Mouse (Mus musculus) gastrocnemius, adult 18-20 months (tissue): ENCODE results near the gene Ogfrl1. TPM values are rescaled to one million over a fixed set of nuclear protein-coding genes. Genes with fewer than 3 reads are reported as not detected.

ENCODE experiments used
- DNase-seq: peaks from one replicate; pipeline ENCODE4 v3.0.0; 2021; ENCODE audit warnings: low spot score
- total RNA-seq, 2 experiments: library from RNA; stranded (reverse); gene quantifications; 2 replicates each; pipeline ENCODE4 v1.2.3; 2021

Ogfrl1 gene
- total RNA-seq, 2 experiments from 2014 or later = 5.7 to 6.1 TPM

DNA sequence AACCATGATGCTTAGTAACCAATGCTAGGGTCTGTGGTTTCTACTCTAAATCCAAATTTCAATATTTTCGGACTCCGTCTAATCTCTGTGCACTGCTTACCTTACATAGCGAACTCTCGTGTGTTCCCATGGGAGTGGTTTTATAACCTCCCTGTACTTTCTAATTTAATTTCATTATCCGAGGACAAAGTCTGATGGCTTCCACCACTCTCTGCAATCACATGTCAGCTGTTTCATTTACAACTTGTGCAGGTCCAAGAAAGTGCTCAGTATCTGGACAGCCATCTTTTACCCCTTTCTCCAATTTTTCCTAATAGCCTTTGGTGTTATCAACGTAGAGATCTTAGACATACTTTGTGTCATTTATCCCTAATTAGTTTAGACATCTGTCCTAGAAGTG is 44.7 kb downstream of the Ogfrl1 start:
- DNase-seq = no peak

DNA sequence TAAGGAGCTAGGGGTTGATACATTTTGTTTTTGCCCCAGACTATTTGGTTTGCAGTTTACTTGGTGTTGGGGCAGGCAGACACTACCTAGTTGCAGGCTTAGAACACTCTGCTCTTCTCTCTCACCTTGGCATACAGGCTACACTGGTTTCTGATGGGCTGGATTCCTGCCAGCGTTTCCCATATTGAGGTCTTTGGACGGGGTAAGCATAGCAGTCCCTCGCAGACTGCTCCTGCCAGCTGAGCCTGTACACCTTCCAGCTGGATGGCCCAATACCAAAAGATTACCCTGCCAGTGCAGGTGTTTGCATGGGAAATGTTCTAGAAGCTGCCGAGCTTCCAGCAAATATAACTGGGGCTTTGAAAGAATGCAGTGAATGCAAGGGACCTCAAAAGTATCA is 45.8 kb downstream of the Ogfrl1 start:
- no peak for DNase-seq

DNA sequence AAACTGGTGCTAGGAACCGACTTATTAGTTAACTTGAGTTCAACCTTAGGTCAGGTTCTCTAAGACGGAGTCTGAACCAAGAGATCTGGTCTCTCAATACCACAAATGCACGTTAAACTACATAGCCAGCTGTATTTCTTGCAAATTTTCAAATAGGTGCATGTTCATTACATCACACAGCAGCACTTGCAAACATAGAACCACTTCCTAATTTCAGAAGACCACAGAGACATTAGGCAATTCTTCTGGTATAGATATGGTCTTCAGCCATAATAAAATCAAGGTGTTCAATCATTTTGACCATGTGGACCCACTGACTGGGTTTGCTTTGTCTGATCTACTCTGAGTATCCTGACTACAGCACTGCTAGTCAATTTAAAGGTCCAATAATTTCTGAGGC is 51.9 kb downstream of the Ogfrl1 start:
- DNase-seq = no peak

DNA sequence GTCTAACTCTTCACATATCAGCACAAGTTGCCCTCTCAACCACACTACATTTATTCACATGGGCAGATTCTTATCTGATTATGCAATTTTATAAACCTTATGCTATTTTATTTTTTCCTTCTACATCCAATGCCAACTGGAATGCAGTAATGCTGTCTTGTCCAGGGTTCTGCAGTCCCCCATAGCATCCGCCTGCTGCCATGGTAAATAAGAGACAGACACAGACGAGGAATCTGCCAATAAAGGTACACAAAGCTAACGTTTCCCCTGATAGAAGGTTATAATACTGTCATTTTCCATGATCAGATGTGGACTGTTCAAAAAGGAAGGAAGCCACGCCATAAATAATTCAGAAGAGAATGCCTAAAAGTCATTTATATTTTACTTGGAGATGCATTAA is 54.7 kb downstream of the Ogfrl1 start:
- no peak for DNase-seq

DNA sequence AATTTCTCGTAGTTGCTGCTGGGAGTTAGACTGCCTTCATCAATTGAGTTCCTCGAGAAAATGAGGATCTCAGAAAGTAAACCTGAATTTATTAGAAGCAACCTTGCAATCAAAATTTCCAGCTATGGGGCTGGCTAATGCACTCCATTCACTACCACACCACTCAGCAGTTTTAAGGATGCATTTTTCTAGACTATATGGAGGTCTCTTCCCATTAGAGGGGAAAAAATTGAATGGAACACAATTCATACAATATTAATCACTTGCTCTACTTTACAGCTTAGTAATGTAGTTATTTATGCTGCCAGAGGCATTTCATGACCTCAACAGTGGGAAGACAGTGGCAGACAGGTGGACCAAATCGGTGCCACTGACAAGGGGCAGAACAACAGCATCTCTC is 55.3 kb downstream of the Ogfrl1 start:
- DNase-seq = no peak

DNA sequence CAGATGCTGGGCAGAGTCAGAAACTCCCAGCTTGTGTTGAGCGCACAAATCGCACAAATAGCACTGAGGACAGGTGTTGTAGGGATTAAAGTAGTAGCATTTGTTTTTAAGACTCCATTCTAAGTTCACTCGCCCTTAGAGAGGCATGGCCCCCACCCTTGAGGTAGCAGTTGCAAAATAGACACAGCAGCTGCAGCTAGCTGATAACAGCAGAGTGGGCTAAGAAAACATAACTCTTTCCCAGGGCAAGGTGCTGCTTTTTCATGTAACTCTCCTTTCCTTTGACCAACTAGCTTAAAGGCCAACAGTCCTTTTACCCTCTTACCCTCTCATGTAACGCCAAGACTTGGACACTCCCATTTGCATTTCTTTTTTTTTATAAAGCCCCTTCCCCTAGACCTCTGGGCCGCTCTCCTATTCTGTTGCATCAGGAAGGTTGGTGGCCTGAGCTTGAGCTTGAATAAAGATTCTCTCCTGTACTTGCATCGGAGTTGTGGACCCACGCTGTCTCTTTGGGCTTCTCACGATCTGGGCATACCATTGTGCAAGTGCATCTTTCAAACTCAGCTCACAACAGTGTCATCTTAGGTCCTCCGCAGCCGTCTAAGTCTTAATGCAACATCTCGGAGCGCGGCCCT is 61.7 kb downstream of the Ogfrl1 start:
- no peak for DNase-seq

DNA sequence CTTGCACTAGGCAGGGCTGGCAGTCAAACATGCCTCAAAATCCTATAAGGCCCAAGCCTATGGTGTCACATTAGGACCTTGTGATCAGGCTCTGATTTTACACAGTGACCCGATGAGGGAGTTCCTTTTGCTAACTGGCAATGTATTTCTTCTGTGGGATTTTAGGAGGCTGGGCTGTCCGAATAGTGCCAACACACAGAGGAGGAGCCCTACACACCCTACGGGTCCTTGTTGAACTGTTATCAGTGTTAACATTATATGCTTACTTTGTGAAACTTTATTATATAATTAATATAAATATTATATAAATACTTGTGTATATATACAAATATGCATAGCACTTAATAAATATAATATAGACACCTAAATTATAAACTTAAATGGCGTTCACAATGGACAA is 62.5 kb downstream of the Ogfrl1 start:
- DNase-seq = no peak

DNA sequence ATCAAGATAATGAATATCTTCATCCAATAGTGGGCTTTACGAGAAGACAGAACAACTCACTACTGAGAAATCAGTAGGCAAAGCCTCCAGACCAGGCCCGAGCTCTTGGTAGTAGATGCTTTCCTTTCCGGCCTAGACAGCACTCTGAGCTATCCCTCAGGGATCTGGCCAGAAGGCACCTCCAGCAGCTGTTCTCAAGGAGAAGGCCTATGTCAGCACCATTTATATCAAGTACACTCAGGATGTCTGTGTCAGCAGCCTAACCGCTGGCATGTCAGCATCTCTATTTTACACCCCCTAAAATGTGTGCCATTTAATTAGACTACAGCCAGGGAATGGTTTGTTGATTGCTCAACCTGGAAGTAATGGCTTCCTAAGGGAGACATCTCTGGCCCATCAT is 65.4 kb downstream of the Ogfrl1 start:
- no peak for DNase-seq

DNA sequence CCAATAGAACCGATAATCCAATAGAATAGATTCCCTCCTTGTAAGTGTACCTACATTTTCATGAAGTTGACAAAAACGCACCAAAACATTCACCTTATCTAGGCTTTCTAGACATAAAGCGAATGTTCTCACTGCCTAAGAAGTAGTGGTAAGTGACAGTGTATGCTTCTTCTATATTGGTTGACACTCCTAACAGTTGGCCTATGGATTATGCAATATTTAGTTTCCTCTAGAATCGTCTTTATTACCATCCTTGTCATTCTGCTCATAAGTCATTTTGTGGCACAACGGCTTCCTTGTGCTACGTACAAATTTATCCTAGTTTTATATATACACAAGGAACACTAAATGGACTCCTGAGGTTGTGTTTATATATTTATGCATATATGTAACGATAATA is 72.4 kb downstream of the Ogfrl1 start:
- no peak for DNase-seq

DNA sequence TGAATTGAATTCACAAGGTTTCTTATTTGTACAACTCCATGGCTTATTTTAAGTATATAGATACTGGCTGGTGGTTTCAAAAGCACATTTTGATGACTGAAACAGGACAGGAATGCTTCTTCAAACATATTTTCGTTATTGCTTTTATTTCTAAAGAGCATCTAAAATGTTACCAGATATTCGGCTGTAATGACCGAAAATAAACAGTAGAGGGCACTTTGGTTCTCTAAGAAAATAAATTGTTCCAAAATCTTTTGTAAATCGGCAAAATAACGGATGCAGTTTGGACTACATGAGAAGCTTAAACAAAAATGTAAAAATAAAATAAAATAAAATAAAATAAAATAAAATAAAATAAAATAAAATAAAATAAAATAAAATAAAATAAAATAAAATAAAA is 73.3 kb downstream of the Ogfrl1 start:
- peak; percentile 12 for DNase-seq

DNA sequence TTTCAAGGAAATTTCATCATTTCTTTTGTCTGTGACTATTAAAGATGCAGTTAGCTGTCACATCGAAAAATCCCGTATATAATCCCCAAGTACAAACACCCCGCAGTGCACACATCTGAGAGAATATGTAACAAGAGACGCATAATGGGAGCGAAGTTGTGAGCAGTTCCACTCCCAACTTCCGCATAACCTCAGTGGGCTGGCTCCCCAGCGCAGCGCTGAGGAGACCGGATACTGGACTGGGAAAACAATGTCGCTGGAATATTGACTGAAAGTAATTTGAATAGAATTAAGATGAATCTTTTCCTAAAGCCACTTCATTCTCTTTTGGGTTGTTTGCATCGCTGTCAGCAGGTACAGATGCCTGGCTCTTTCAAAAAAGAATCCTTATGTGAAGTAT is 74.3 kb downstream of the Ogfrl1 start:
- DNase-seq = no peak

DNA sequence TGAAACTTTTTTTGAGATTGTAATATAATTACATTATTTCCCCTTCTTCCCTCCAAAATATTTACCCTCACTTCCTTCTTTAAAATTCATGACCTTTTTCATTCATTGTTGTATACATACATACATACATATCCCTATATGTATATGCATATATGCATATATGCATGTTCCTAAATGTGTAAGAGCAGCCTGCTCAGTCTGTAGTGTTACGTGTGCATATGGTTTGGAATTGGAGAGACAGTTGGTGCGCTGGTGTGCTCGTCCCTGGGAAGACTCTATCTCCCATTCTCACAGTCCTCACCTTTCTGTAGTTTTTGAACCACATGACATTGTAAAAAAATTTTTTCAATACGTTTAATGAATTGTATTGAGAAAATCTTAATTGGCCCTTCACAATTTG is 75.4 kb downstream of the Ogfrl1 start:
- DNase-seq = no peak

DNA sequence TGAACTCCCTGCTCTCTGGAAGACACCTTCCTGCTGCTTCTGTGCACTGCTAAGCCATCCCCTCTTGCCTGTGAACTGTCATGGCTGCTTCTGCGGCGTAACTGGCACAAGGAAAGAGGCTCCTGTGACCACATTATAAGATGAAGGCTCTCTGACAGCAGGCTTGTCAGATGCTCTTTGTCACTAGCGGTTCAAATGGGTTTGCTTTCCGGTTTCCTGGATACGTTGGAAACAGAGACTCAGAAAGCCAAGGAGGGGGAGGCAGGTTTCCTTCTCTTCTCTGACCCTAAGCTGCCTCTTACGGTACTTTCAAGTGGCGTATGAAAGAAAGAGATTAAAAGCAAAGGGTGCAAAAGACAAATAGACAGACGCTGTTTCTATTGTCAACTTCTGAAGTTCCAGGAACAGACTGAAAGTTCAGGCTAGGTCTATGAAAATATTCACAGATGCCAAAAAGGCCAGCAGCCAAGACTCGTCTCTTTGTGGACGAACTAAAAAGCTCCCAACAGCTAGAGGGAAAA is 76.2 kb downstream of the Ogfrl1 start:
- peak; percentile 11 for DNase-seq

DNA sequence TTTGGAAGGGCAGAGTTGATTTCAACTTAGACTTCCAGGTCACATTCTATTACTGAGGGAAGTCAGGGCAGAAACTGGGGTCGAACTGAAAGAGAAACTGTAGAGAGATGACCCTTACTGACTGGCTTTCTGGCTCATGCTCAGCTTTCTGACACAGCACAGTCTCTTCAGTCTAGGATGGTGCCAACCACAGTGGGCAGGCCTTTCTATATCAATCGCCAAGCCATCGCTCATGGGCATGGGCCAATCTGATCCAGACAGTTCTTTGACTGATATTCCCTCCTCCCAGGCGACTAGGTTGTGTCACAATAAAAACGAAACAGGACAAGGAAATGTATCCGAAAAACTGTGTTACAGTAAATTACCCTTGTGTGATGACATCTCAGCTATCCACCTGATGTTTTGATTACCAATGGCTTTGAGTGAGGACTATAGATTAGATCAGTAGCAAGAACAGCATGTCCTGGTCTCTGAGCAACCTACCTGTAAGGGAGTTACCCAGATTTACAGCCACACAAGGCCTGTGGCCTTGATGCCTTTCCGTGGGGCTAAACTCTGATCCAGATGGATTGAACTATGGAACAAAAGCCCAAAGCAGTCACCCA is 76.9 kb downstream of the Ogfrl1 start:
- no peak for DNase-seq
